ENCODE assay signal across 16 mouse cellular contexts in genomic region chr10:87521646-87522045, GRCm38 (mm10). TPM values are rescaled to one million over a fixed set of nuclear protein-coding genes. Genes with fewer than 3 reads are reported as not detected.
DNase-seq lines count a peak whose midpoint lies in the region; ATAC-seq lines count a peak whose summit lies in the region.
"Had no signal": no experiment of that assay in that cellular context is flagged by ENCODE, and none has a peak within 500 bp of the region (broad histone marks: within the 10 kb centered on the region; RNA-seq: fewer than 3 reads in every experiment).

Gene Pah (plus strand): TSS chr10:87521795.

- H3K4me2 ChIP-seq in liver, embryonic 15.5 days, result peak within 1 kb of the TSS; percentile 27
- H3K4me2 ChIP-seq: limb, embryonic 12.5 days had no signal

- peak; percentile 19 to 40 for DNase-seq in heart, adult 18-20 months
- no peak for DNase-seq in heart, postnatal 14 days
- DNase-seq in kidney, adult 9 months, result peak; percentile 91
- peak; percentile 74 to 91 for DNase-seq in kidney, postnatal 25 days
- DNase-seq in thymus, postnatal 36 days, result no peak
- no peak for DNase-seq in spleen, postnatal 10 days (ENCODE audit: low spot score in 2 of 2)
- DNase-seq: gastrocnemius, postnatal 25 days had no signal

- H3K4me3 ChIP-seq in liver, embryonic 15.5 days (replicated peaks), result peak within 1 kb of the TSS; percentile 33
- H3K4me3 ChIP-seq: limb, embryonic 12.5 days had no signal

- H3K9ac ChIP-seq in liver, embryonic 15.5 days, result no peak within 1 kb of the TSS
- H3K9ac ChIP-seq: limb, embryonic 12.5 days had no signal

- no peaks in the 10 kb centered on the region for H3K36me3 ChIP-seq in liver, embryonic 15.5 days (replicated peaks)
- H3K36me3 ChIP-seq: limb, embryonic 12.5 days had no signal

- peak; percentile 56; the same call in 1 of the 2 replicates for ATAC-seq in liver, embryonic 15.5 days (ENCODE audit: insufficient read depth)
- ATAC-seq: lung, postnatal 0 days; midbrain, embryonic 16.5 days had no signal

- WGBS in liver, embryonic 15.5 days (ENCODE audit: insufficient replicate concordance), result 53% methylated on average over 5 of the region's 5 CpGs

- H3K27me3 ChIP-seq in liver, embryonic 15.5 days, result no peaks in the 10 kb centered on the region

- intact Hi-C loops in heart, postnatal 14 days (cut with DNase I), result no loop called here

- H3K9me3 ChIP-seq in liver, embryonic 15.5 days (replicated peaks), result no peaks in the 10 kb centered on the region
- H3K9me3 ChIP-seq: limb, embryonic 12.5 days had no signal

- H3K4me1 ChIP-seq in liver, embryonic 15.5 days (replicated peaks), result no peaks in the 10 kb centered on the region
- H3K4me1 ChIP-seq: limb, embryonic 12.5 days had no signal

- H3K27ac ChIP-seq in liver, embryonic 15.5 days (replicated peaks), result peak within 1 kb of the TSS; percentile 57
- H3K27ac ChIP-seq: limb, embryonic 12.5 days had no signal

RNA-seq across cellular contexts. Expression of gene Pah, which starts in this region (rescaled TPM):
- 10 to 100 TPM; 39.7 to 47.2 TPM for total RNA-seq in heart, adult 18-20 months (2021)
- under 1 TPM; 0.32 to 0.76 TPM for total RNA-seq in heart, postnatal 14 days (2021)
- polyA plus RNA-seq in liver, embryonic 15.5 days (2015; fragmentation: Nextera tagmentation; extraction: Ambion mirVana), result 44.8 and 45.4 TPM in 2 replicates
- total RNA-seq: ES-E14; gastrocnemius, postnatal 25 days; layer of hippocampus, adult 18-20 months; megakaryocyte, adult 5-6 weeks had no signal
- polyA plus RNA-seq: heart, postnatal 0 days; limb, embryonic 12.5 days; lung, postnatal 0 days; neural tube, embryonic 11.5 days had no signal

Comparison
In these comparisons a context has a peak if more than half of its experiments do, and no peak if none do; other contexts are left out.
1. RNA of gene Pah (total RNA-seq): 39.7 to 47.2 TPM in heart, adult 18-20 months; 0.32 to 0.76 TPM in heart, postnatal 14 days; every median in the first group is over 10 times any median in the second.
2. DNase-seq: peak in heart, adult 18-20 months (2 of 2), kidney, adult 9 months (single experiment) and kidney, postnatal 25 days (2 of 2); none in heart, postnatal 14 days (0 of 2), thymus, postnatal 36 days (0 of 2) and spleen, postnatal 10 days (0 of 2).